Mouse (Mus musculus) neural tube, embryonic 15.5 days (tissue): ENCODE results near the gene Jmy. TPM values are rescaled to one million over a fixed set of nuclear protein-coding genes. Genes with fewer than 3 reads are reported as not detected.
"Not testable (repeated sequence)": the region's sequence is repeated elsewhere in the genome, so short reads cannot be mapped to it uniquely, and the experiment has no call there.

Source experiments
- ATAC-seq: fragments of 200-750 bp; cut with Nextera tagmentation; 2 replicates; pipeline ENCODE4 v1.8.0; 2017; ENCODE audit warnings: mild to moderate bottlenecking, moderate TSS enrichment, moderate library complexity; ENCODE audit not compliant: low FRiP score
- H3K27ac ChIP-seq: fragments of 300-500 bp; sonication (generic); replicated peaks from 2 replicates; pipeline ENCODE4 v1.5.1; 2015; ENCODE audit warnings: mild to moderate bottlenecking, inconsistent platforms
- H3K27me3 ChIP-seq: fragments of 300-500 bp; sonication (generic); replicated peaks from 2 replicates; pipeline ENCODE4 v1.6.1; 2015; ENCODE audit warnings: inconsistent platforms
- H3K36me3 ChIP-seq: fragments of 300-500 bp; sonication (generic); 2 replicates; pipeline ENCODE4 v1.6.1; 2015; ENCODE audit warnings: inconsistent platforms
- H3K4me1 ChIP-seq: fragments of 300-500 bp; sonication (generic); 2 replicates; pipeline ENCODE4 v1.6.1; 2015; ENCODE audit warnings: inconsistent platforms
- H3K4me2 ChIP-seq: fragments of 300-500 bp; sonication (generic); 2 replicates; pipeline ENCODE4 v1.6.1; 2015; ENCODE audit warnings: inconsistent platforms, mild to moderate bottlenecking, moderate library complexity
- H3K4me3 ChIP-seq: fragments of 300-500 bp; sonication (generic); replicated peaks from 2 replicates; pipeline ENCODE4 v1.5.1; 2015; ENCODE audit warnings: mild to moderate bottlenecking, inconsistent platforms
- H3K9ac ChIP-seq: fragments of 300-500 bp; sonication (generic); replicated peaks from 2 replicates; pipeline ENCODE4 v1.6.1; 2015; ENCODE audit warnings: mild to moderate bottlenecking, inconsistent platforms
- H3K9me3 ChIP-seq: fragments of 300-500 bp; sonication (generic); replicated peaks from 2 replicates; pipeline ENCODE4 v1.6.1; 2016; ENCODE audit warnings: inconsistent platforms
- WGBS: fragments of 180-500 bp; shearing (Covaris S2); methylation state at CpG from one replicate; pipeline ENCODE4 v1.1.7; 2015; ENCODE audit warnings: mixed read lengths; 5-methylcytosine and 5-hydroxymethylcytosine counted together
- polyA plus RNA-seq: library from polyadenylated mRNA; unstranded; fragments of >200 nt; fragmentation: Nextera tagmentation; extraction: Ambion mirVana; gene quantifications from 2 replicates; pipeline ENCODE4 v1.2.1, GENCODE M21; 2015

The Jmy gene
- polyA plus RNA-seq, result 6.6 and 7.6 TPM in 2 replicates

DNA sequence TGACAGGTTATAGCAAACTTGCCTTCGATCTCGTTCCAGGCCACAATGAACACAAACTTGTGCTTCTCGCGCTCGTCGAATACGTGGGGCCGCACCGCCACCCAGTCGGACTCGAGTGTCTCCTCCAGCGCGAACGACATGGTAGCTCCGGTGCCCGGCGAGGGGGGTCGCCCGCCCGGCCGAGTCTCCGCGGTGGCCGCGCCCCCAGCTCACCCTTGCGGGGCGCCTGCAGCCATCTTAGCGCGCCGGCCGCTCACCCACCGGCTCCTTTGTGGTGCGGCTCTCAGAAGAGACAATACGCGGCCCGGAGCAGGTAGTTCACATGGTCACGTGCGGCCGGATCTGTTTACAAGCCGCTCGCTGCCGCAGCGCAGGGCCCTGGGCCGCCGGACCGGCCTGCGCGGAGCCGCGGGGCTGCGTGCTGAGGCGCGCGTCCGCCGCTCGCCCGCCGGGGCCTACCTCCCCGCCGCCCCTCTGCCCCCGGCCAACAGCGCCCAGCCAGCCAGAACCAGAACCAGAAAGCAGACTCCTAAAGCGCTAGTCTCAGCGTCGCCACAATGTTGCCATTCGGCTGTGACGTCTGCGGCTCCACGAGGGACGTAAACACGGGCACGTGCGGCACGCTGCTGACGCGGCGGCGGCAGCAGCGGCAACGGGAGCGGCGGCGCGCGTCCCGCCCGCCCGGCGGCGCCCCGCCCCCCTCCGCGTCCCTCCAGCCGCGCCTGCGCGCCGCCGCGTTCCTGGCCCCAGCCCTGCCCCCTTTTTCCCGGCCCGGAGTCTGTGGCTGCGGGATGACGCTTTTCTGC lies at the start of gene Jmy:
Jmy (minus strand) TSS at position 642 of the 806 bp plus-strand sequence.
- Histone ChIP-seq H3K4me1 (peaks cover 35% of the 10 kb centered on the region), H3K27ac (peak within 1 kb of the TSS; percentile 96), H3K36me3 (no peaks in the 10 kb centered on the region), H3K27me3 (no peaks in the 10 kb centered on the region), H3K9me3 (no peaks in the 10 kb centered on the region), H3K4me2 (peak within 1 kb of the TSS; percentile 86), H3K9ac (peak within 1 kb of the TSS; percentile 92), H3K4me3 (peak within 1 kb of the TSS; percentile 98)
- WGBS, result under 1% methylated on average over 103 of the region's 105 CpGs
- peak; percentile 95 for ATAC-seq

GRCm38 (mm10) chr13:93547641-93548040 lies 48.0 kb upstream of the Jmy start:
- WGBS, result 86% methylated on average over 5 of the region's 5 CpGs
- Histone ChIP-seq H3K36me3 (no peaks in the 10 kb centered on the region), H3K4me1 (no peaks in the 10 kb centered on the region), H3K27ac (no peak overlapping the region), H3K4me2 (no peak overlapping the region), H3K9me3 (no peaks in the 10 kb centered on the region), H3K9ac (no peak overlapping the region), H3K4me3 (no peak overlapping the region), H3K27me3 (no peaks in the 10 kb centered on the region)
- ATAC-seq, result no peak

DNA sequence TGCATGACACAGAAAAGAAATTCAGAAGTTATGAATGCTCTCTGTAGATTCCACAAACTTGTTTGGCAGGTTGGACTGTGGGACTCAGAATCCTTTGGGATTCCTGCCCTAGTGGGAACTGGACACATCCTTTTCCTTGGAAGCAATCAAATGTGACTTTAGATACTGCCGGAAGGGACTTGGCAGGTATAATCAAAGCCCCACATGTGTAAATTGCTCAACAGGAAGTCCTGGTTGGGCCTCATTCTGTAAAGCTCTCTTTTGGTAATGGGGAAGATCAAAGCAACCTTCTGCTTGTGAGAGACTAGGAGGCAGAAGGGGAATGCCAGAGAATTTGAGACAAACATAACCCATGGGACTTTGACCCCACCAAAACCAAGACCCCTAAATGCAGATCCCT lies 46.4 kb upstream of the Jmy start:
- Histone ChIP-seq H3K9ac (no peak overlapping the region), H3K36me3 (no peaks in the 10 kb centered on the region), H3K27ac (no peak overlapping the region), H3K4me1 (no peaks in the 10 kb centered on the region), H3K9me3 (no peaks in the 10 kb centered on the region), H3K4me3 (no peak overlapping the region), H3K4me2 (no peak overlapping the region), H3K27me3 (no peaks in the 10 kb centered on the region)
- ATAC-seq, result no peak
- 64% methylated on average over 1 of the region's 1 CpGs for WGBS

- Histone ChIP-seq H3K9ac (no peak overlapping the region), H3K36me3 (no peaks in the 10 kb centered on the region), H3K27me3 (no peaks in the 10 kb centered on the region), H3K4me1 (no peaks in the 10 kb centered on the region), H3K9me3 (no peaks in the 10 kb centered on the region), H3K4me3 (no peak overlapping the region), H3K4me2 (no peak overlapping the region), H3K27ac (no peak overlapping the region)
- ATAC-seq, result no peak
Measured at GRCm38 (mm10) chr13:93544274-93544673, 44.7 kb upstream of the Jmy start.

GRCm38 (mm10) chr13:93539311-93539710 lies 39.7 kb upstream of the Jmy start:
- ATAC-seq, result no peak
- 78% methylated on average over 4 of the region's 4 CpGs for WGBS

DNA sequence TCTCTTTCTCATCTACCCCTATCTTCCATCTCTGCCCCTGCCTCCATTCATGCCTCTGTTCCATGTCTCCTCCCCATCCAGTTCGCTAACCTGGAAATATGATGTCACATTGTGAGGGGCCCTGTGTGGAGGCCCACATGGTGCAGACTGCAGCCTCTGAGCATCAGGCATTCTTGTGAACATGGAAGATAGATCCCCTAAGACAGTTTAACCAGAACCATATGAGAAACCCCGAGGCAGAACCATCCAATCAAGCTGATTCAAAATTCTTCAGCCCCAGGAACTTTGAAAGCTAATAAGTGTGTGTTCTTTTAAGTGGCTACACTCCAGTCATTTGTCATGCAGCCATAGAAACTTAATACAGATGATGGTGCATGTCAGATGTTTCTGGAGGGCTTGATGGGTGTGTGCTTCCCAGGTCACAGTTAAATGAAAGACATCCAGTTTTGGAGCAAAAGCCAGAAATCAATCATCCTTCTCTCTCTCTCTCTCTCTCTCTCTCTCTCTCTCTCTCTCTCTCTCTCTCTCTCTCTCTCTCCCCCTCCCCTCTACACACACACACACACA lies 19.2 kb upstream of the Jmy start:
- no peaks in the 10 kb centered on the region for H3K4me1 ChIP-seq
- WGBS, result 79% methylated on average over 2 of the region's 2 CpGs
- no peaks in the 10 kb centered on the region for H3K9me3 ChIP-seq
- no peaks in the 10 kb centered on the region for H3K36me3 ChIP-seq
- no peak overlapping the region for H3K27ac ChIP-seq
- no peak overlapping the region for H3K4me3 ChIP-seq
- no peak for ATAC-seq
- H3K27me3 ChIP-seq, result no peaks in the 10 kb centered on the region
- H3K4me2 ChIP-seq, result no peak overlapping the region
- H3K9ac ChIP-seq, result no peak overlapping the region

More at GRCm38 (mm10) chr13:93539311-93539710, 39.7 kb upstream of the Jmy start:
- H3K9ac ChIP-seq, result no peak overlapping the region
- H3K27ac ChIP-seq, result no peak overlapping the region
- no peaks in the 10 kb centered on the region for H3K36me3 ChIP-seq
- H3K4me1 ChIP-seq, result no peaks in the 10 kb centered on the region
- H3K4me2 ChIP-seq, result no peak overlapping the region
- no peaks in the 10 kb centered on the region for H3K27me3 ChIP-seq
- no peak overlapping the region for H3K4me3 ChIP-seq
- H3K9me3 ChIP-seq, result no peaks in the 10 kb centered on the region

GRCm38 (mm10) chr13:93517223-93517622 lies 17.6 kb upstream of the Jmy start:
- Histone ChIP-seq H3K4me3 (no peak overlapping the region), H3K27me3 (no peaks in the 10 kb centered on the region), H3K9ac (no peak overlapping the region), H3K9me3 (no peaks in the 10 kb centered on the region), H3K27ac (no peak overlapping the region), H3K4me1 (no peaks in the 10 kb centered on the region), H3K36me3 (no peaks in the 10 kb centered on the region), H3K4me2 (no peak overlapping the region)
- ATAC-seq, result no peak

DNA sequence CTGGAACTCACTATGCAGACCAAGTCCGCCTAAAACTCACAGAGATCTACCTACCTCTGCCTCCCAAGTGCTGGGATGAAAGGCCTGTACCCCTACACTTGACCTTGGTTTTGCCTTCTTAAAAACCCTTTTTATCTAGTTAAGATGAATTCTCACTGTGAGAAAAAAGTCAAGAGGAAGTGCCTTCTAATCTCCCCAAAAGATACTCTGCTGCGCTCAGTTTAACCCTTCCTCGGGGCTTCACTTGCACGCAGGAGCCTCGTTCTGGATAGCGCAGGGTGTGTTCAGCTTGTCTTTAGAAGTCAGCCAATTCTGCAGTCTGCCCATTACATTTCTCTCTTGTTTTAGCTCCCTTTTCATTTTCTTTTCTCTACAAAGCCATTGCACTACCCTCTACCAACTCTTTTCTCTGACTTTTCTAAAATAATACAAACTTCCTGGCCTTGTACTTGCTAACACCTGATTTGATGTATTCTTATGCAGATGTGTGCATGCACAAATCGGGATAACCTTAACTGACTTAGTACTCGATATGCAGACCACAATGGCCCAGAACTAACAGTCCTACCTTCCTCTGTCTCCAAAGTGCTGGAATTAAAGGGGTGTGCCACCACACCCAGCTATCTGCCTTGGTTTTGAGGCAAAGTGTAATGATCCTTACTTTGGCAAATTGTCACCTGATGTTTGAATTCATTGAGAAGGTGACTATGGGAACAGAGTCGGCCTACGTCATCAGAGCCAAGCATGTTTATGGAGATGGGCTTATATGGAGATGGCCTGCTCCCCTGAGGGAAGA lies 14.6 kb upstream of the Jmy start:
- Histone ChIP-seq H3K36me3 (no peaks in the 10 kb centered on the region), H3K27ac (no peak overlapping the region), H3K4me1 (0 out of 2 replicates have a peak, but pooled peaks cover 5% of the 10 kb centered on the region), H3K4me2 (no peak overlapping the region), H3K9ac (no peak overlapping the region), H3K27me3 (no peaks in the 10 kb centered on the region), H3K9me3 (no peaks in the 10 kb centered on the region), H3K4me3 (no peak overlapping the region)
- WGBS, result 90% methylated on average over 10 of the region's 10 CpGs
- ATAC-seq, result no peak

GRCm38 (mm10) chr13:93510447-93511180 lies 11.0 kb upstream of the Jmy start:
- 50% methylated on average over 16 of the region's 16 CpGs for WGBS

DNA sequence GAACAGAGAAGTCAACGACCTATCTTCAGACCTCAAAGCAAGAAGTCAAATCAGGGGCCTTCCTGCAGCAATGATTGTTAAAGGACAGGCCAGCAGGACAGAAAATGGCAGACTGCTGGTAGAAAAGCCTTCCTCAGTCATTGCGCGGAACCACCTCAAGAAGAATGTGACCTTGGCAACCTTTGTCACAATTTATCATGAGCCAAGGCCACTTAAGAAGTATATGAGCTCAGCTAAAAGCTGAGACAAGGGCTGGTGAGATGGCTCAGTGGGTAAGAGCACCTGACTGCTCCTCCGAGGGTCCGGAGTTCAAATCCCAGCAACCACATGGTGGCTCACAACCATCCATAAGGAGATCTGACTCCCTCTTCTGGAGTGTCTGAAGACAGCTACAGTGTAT lies 7.3 kb upstream of the Jmy start:
- H3K27me3 ChIP-seq, H3K27ac ChIP-seq, H3K36me3 ChIP-seq, ATAC-seq, H3K9me3 ChIP-seq, H3K4me1 ChIP-seq, H3K4me2 ChIP-seq, H3K4me3 ChIP-seq, H3K9ac ChIP-seq: not testable (repeated sequence)
- WGBS, result 84% methylated on average over 5 of the region's 5 CpGs

More at GRCm38 (mm10) chr13:93510447-93511180, 11.0 kb upstream of the Jmy start:
- H3K4me2 ChIP-seq, result no peak overlapping the region
- 0 out of 2 replicates have a peak, but pooled peaks cover 5% of the 10 kb centered on the region for H3K4me1 ChIP-seq
- H3K9me3 ChIP-seq, result no peaks in the 10 kb centered on the region
- no peak overlapping the region for H3K9ac ChIP-seq
- H3K4me3 ChIP-seq, result no peak overlapping the region
- no peaks in the 10 kb centered on the region for H3K27me3 ChIP-seq
- no peak for ATAC-seq
- H3K27ac ChIP-seq, result no peak overlapping the region
- no peaks in the 10 kb centered on the region for H3K36me3 ChIP-seq

DNA sequence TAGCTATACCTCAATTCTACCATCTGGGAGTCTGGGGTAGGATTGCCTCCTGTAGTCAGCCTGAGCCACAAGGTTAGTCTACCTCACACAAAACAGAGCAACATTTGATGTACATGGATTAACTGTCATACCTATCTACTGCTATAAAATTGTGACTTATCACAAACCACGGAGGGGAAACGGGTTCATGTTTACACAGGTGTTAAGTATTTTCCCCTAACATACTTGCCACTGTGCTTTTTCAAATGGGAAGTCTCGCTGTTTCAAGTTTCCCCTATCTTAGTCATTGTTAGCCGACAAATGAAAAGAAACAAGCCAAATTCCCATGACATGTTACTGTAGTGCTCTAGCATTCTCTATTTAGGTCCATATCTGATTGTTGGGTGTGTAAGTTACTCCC lies 2.1 kb upstream of the Jmy start:
- no peak overlapping the region for H3K27ac ChIP-seq
- WGBS, result 77% methylated on average over 4 of the region's 4 CpGs

More for the DNA sequence above, 2.1 kb upstream of the Jmy start:
- H3K4me1 ChIP-seq, result peaks cover 19% of the 10 kb centered on the region
- no peak overlapping the region for H3K9ac ChIP-seq
- no peaks in the 10 kb centered on the region for H3K27me3 ChIP-seq
- no peaks in the 10 kb centered on the region for H3K36me3 ChIP-seq
- H3K9me3 ChIP-seq, result no peaks in the 10 kb centered on the region
- H3K4me2 ChIP-seq, result no peak overlapping the region
- no peak overlapping the region for H3K4me3 ChIP-seq
- no peak for ATAC-seq
